Mouse (Mus musculus): Measurements from ENCODE around the gene Hdhd5.

- TF ChIP-seq POLR2A (IDR thresholded peaks at IDR 0.05; ENCODE audit: borderline replicate concordance, control insufficient read depth, low read depth, low read length) (no peak), CTCF (IDR thresholded peaks at IDR 0.05; ENCODE audit: control insufficient read depth, insufficient read depth, low read length) (no peak)
Measured at GRCm38 (mm10) chr6:120519647-120520046, 11.5 kb downstream of the Hdhd5 start.
